Mouse (Mus musculus): ENCODE data around the gene Magi2.

Gene Magi2

DNA sequence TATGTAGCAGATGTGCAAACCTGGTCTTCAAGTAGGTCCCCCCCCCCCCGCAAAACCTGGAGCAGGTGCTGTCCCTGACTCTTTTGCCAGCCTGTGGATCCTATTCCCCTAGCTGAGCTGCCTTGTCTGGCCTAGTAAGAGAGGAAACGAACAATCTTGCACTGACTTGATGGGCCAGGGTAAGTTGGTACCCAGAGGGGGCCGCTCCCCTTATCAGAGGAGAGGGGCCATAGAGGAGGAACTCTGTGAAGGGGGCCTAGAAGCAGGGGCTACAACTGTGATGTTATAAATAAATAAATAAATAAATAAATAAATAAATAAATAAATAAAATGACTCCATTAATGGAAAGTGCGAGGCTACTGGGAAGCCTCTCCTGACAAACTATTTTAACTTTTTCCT is 848.0 kb downstream of the Magi2 start:
- DNase-seq (ENCODE audit: low spot score), result no peak

DNA sequence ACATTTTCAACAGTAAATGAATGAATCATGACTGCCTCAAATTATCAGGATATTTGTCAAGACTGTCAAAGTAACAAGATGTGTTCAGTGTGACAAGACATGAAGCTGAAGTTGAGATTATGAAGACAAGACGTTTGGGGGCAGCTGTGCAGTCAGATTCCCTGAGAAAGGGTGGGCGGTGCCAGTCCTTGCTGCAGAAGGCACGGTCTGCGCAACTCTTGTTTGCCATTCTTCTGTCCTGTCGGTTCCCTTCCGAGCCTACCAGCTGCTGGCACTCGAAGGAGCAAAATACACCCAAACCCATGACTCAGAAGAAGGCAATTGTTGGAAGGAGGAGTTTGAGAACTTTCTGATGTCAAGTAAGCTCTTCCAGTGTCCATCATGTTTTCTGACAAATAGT is 852.1 kb downstream of the Magi2 start:
- DNase-seq (ENCODE audit: low spot score), result no peak

DNA sequence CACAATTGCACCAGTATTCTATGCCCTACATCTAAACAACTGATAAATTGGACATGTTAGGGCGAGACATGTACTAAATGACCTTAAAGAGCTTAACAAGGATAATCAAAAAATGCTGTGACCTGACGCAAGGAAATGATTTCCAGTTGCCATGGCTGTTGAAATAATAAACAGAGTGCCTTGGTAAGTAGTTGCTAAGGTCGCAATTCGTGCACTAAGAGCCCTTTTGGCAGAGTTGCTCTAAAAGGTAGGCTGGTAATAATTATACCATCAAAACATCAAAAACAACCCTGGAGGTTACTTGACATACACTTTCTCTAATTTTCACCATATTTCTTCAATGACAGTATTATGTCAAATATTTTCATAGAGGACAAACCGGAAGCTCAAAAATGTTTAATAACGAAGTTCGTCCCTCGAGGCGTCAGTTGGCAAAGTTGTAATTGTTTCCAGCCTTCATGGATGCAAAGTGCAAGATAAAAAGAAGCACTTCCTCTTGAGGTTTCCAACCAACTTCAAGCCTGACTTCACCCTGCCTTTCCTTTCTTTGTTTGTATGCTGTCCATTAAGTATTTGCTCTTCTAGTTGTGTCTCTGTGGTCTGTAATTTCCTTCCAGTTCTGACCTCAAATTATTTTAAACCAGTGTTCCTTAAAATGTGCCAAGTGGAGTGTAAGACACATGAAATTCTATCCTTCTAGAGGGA is 853.9 kb downstream of the Magi2 start:
- DNase-seq (ENCODE audit: low spot score), result no peak

DNA sequence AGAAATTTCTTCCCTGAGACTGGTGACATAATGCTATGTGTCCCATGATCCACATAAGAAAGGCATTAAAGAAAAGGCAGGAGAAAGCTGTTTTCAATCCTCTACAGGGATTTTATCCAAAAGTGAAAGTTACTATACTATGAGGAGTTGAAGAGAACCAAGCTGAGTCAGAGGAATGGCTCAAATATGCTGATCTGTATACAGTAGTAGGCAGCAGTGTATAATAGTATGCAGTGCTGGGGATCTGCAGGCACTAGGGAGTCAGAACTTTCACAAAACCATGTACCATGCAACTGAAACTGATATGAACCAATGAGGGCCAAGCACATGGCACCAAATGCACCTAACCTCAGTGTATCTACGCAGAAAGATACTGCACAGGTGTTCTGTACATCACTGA is 855.5 kb downstream of the Magi2 start:
- DNase-seq (ENCODE audit: low spot score), result no peak

DNA sequence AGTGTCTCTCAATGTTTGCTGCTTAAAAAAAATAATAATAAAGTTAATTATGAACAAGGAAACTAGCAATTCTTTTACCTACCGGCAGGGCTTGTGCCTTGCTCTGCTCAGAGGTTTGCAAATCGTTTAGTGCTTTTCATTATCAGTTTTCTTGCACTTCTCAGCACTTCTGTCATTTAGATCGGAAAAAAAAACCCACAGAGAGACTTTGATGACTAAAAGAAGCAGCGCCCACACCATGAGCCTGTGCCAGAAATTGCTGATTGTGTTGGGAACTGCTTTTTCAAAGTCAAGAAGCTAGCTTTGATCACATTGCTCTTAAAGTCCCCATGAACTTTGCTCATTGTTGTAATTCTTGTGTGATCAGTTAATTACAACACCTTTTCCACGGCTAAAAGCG is 860.2 kb downstream of the Magi2 start:
- DNase-seq (ENCODE audit: low spot score), result no peak

DNA sequence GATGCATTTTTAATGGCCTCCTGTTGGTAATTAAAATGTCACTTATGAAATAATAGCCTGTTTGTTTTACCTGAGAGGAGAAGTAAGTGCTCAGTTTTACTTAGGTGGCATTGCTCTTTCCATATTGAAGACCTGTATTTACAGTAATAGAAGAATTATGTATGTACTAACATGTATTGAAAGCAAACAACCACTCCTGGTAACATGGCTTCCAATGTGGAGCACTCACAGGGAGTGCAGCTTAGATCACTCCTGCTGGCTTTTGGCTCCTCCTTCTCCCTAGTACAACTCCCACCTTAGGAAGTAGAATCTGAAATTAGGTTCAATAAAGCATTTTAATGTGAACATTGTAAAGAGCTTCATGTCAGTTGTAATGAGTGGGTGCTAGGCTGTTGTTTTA is 877.0 kb downstream of the Magi2 start:
- no peak for DNase-seq (ENCODE audit: low spot score)

DNA sequence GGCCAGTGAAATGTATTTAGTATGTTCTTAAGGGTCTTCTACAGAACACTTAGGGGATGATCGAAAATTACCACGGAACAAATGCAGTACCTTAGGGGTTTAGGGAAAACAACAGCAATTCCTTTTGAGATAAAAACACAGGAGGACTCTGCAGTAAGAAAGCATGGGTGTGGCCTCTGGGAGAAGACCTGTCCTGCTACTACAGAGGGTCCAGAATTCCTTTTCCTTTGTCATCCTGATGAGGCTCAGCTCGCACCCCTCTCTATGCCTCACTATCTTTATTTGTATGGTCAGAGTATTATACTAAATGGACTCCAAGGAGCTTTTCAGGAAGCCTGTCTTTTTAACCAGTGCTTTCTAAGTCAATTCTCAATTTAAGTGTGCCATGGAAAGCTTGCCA is 877.7 kb downstream of the Magi2 start:
- no peak for DNase-seq (ENCODE audit: low spot score)

DNA sequence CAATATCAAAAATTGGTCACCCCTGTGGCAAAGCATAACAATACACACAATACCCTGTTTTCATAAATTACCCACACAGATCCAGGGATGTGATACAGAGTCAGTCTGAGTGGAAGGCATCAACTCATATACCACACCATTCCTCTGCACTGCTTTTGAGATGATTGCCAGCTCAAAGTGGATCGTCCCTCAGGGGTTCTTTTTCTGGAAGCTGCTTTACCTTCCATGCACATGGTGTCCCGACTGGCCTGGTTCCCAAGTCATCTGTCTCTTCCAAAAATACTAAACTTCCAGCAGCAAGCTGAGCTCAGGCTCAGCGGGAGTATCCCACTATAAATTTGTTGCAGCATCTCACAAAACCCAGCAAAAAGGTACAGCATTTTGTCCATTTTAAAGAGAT is 882.7 kb downstream of the Magi2 start:
- DNase-seq (ENCODE audit: low spot score), result no peak

DNA sequence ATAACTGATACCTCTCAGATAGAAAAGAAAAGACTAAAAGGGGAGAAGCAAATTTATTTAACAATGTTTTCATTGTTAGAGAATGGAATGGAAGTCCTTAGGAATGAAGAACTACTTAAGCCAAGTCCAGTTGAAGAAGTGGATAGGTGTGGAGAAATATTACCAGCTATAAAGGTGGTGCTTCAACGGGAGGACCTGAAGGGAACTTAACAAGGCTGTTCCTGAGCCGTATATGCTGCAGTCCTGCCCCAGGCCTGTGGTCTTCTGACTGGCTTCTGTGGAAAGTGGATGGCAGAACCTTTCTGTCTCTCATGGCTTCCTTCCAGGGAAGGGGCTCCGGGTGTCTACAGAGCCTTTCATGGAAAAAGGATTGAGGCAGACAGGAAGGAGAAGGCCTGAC is 890.3 kb downstream of the Magi2 start:
- DNase-seq (ENCODE audit: low spot score), result no peak

DNA sequence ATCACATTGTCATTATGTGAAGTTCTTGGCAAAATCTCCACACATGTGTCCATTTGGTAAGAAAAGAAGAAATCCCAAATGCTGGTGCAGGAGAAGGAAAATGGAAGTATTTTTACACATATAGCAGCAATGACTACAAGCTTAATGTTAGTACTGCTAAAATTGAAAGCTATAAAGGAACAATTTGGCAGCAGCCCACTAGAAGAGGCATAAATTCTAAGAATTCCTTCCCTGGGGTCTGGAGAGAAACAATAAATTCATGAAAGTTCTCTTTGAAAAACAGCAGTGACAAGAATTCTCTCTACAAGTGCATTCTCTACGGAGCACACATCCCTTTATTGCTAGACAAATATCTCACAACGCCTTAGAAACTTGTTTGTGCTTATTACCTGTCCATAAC is 913.4 kb downstream of the Magi2 start:
- DNase-seq (ENCODE audit: low spot score), result no peak

DNA sequence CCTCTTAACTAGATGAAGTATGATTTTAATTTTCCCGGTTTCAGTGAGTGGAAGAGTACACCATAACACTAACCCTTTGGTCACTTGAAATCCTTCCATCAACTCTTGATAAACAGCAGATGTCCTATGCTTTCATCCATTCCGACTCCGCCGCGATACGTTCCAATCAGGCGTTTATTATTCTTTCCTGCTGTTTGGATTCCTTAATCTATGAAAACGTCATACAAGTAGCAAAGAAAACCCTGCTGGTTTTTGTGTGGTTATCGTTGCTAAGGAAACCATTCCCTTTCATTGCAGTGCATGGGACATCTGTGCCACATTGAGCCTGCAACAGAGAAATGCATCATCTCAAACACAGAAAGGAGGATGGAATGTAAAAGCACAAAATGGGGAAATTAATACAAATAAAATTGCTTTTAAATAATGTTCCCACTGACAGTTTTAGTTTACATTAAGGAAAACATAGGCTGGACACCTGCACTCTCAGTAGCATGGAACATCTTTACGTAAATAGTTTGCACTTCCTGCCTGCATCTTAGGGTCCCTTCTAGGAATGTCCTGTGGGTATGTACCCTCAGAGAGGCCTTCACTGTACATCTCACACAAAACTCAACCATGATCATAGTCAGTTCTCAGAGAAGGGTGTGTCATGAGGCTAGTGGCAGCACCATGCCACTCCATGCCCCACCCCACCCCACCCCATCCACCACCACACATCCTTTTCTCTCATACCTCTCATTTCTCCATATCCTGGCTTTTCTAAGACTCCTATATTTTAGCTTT is 914.0 kb downstream of the Magi2 start:
- DNase-seq (ENCODE audit: low spot score), result no peak

DNA sequence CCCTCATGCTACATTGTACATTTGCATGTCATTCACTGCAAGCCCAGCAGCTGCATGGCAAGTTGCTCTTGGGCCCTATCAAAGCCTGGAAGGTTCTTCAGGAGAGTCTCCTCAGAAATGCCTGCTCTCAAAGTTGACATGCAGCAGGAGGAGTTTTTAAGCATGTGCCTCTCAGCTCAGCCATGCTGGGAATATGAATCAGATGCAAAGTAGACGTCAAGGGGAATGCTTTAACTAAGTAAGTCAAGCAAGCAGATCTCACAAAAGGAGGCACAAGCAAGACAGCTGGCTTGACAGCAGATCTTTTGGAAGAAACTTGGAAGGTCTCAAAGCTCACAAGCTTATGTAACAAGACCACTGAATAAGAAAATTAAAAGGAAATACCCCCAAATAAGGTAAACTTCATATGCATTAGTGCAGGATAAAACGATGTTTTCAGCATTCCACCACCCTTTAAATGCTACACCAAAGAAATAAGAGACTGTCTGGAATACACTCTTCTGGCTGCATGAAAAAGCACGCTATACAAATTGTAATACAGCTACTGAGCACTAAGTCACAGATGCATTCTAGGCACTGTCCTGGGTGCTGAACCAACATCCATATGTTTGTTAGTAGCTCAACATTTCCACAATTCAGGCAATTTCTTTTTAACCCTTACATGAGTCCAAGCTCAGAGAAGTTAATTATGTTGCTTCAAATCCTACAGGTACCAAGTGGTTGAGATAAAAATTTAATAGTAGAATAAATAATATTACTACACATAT is 926.7 kb downstream of the Magi2 start:
- DNase-seq (ENCODE audit: low spot score), result no peak

DNA sequence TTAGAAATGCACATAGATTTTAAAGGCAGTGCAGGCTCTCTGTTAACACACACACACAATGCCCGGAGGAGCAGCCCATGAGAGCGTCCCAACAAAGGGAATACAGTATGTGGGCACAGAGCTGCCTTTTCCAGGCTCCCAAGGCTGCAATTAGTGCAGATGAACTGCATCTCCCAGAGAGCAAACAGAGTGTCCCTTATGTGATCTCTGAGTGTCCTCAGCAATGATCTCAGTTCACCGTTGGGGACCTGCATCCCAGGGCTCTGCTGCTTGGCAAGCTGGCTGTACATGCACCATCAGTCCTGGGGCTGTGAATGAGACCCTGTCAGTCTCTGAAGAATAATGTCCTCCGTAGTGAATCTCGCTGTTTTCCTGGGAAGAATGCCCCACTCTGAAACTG is 969.9 kb downstream of the Magi2 start:
- DNase-seq (ENCODE audit: low spot score), result no peak

DNA sequence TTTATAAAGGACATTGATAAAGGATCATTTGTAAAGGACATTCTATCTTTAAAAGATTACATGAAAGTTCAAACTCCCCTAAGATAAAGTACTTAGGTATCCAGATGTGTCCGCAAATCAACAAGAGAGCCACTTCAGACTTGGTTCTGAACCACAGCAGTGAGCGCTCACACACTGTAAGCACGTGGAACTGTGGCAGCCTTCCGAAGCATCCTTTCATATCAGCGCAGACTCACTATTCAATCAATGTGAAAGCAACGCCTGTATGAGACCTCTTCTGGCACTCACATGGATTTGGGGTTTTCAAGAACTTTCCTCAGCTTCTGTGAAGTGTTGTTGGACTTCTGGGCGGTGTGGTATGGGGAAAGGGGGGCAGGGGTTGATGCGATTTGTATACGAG is 970.6 kb downstream of the Magi2 start:
- no peak for DNase-seq (ENCODE audit: low spot score)

DNA sequence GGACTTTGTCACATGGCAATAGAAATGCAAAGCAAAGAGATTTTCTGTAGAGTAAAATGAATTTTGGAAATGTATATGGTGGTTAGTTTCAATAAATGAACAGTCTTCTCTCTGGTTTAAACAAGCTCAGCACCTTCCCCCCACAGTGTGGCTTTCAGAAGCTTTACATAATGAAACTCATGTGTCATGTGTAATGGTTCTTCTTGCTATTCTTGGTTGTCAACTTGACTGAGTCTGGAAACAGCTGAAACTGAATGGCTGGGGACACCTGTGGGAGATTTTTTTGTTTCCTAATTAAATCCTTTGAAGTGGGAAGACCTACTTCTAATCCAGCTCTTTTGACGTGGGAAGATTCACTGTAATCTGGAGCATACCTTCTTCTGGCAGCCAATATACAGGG is 974.5 kb downstream of the Magi2 start:
- no peak for DNase-seq (ENCODE audit: low spot score)

DNA sequence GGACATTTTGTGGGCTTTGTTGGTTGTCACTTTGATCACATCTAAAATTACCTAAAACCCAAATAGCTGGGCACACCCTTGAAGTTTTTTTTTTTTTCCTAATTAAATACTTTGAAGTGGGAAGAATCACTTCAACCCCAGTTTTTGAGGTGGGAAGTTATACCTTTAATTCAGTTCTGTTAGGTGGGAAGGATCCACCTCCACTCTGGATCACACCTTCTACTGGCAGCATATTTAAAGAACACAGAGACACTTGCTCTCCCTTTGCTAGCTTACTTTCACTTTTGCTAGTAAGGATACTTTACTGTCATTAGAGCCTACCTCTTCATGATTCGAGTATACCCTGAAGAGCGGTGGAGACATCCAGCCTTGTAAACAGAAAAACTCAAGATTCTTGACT is 981.3 kb downstream of the Magi2 start:
- no peak for DNase-seq (ENCODE audit: low spot score)

DNA sequence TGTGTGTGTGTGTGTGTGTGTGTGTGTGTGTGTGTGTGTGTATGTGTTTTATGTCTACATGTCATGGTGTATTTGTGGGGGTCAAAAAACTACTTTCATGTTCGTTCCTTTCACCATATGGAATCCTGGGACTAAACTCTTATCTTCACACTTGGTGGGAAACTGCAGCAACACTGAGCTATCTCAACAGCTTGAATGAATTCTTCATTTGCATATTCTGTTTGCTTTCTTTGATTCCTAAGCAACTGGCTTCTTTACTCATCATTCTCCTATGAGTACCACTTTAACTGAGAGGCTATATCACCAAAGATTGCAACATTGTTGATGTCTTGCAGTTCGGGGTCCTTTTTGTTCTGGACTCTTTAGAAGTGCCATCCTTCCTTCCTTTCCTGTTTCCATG is 986.5 kb downstream of the Magi2 start:
- DNase-seq (ENCODE audit: low spot score), result no peak

DNA sequence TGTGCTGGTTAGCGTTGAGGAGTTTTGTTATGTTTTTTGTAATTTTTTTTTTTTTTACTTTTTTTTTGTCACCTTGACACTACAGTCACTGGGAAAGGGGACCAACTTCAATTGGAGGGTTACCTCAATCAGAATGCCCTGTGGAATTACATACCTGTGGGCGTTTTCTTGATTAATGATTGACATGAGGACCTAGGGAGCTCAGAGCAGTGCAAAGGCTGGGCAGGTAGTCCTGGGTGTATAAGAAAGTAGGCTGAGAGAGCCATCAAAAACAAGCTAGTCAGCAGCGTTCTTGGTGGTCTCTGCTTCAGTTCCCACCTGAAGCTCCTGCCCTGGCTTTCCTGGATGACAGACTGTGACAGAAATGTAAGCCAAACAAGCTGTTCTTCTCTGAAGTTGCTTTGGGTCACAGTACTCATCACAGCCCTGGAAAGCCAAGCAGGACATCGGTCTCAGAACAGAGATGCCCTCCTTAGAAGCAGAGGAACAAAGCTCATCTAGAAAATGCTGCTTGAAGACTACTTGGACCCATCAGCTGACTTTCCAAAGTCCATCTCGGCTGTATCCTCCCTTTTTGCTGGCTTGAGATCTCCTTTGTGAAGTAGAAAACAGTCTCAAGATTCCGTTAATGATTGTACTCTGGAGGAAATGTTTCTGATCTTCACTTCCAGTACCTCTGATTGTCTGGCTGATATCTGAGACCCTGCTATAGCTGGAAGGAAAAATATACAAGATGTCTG is 999.8 kb downstream of the Magi2 start:
- no peak for DNase-seq (ENCODE audit: low spot score)

DNA sequence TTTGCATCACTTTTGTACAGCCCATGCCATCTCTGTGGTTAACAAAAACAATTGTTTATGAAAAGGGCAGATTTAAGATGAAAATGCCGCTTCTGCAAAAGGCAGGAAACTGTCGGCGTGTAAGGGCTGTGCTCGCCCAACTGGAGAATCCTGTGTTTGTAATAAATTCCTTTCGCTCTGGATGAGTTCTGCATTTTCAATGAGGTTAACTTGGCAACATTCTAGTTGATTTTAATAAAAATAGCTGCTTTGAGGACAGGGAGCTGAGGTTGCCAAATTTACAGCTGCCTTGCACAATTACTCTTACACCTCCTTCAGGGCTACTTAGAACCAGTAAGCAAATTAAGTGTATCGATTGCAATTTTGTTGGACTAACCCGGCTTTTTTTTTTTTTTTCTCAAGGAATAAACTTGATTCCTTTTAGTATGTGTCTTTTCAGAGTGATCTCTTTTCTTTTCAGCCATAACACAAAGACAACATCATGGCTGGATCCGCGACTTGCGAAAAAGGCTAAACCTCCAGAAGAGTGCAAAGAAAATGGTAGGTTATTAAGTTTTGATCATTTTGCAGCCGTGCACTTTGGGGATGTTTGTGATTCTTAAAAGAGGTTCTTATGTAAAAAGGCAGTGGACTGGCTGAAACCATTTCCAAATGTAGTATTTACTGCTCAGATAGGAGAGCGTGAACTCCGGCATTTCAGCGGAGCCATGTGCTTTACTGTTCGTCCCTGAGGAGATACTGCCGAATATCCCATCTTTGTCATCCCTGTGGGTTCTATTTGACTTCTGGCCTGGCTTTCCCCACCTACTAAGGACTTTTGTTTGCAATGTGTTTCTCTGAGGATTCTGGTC is 1001.3 kb downstream of the Magi2 start:
- DNase-seq (ENCODE audit: low spot score), result no peak

DNA sequence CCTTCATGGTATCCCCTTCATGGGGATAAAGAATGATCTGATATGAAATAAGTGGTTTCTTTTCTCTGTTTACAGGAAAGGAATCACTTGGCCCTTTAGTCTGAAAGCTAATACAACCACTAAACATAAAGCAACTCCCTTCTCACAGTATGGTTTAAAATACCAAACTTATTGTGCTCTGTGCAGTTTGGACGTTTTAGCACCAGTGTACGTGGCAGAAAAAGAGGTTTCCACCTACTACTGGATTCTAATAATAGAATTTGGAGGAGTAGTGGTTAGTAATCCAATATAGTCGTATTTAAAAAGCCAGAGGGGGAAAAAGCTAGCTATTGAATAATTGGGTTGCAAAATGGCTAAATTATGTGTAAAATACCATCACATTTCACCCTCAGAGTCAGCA is 1005.1 kb downstream of the Magi2 start:
- DNase-seq (ENCODE audit: low spot score), result no peak

DNA sequence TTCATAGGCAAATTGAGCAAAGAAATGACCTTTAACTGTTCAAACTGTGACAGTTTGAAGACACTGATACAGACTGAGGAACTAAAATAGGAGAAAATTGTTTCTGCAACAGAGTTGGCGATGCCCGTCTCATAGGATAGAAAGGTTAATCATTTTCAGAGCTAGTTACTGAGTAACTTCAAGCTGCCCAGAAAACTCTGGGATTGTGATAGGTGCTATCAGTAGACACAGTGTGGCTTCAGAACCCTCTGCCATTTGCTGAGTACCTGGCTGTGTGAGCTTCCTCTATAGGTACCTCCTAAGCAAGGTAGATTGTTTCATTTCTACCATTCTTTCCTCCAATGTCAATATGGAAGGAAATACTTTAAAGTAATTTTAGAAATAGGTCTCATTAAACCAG is 1014.7 kb downstream of the Magi2 start:
- no peak for DNase-seq (ENCODE audit: low spot score)

DNA sequence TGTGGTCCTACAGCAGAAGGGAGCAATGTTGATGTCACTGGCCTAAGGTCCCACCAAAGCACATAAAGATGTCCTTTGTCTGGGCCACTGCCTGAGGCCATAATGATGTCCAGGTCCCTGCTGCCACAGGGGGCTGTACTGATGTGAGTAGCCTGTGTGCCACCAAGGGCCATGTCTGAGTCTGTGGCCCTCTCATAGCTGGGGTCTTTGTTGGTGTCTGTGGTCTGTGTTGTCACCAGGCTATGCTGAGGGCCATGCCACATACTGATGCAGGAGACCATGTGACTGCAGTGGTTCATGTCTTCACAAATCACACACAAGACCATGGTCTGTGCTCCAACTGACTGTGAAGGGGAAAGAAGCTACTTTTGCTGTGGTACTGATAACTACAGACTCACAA is 1015.7 kb downstream of the Magi2 start:
- no peak for DNase-seq (ENCODE audit: low spot score)
